Mouse (Mus musculus): ENCODE measurements around the gene Tcf23. TPM values are rescaled to one million over a fixed set of nuclear protein-coding genes. Genes with fewer than 3 reads are reported as not detected.

Tcf23 gene
- total and polyA plus RNA-seq, 3 experiments: not detected

DNA sequence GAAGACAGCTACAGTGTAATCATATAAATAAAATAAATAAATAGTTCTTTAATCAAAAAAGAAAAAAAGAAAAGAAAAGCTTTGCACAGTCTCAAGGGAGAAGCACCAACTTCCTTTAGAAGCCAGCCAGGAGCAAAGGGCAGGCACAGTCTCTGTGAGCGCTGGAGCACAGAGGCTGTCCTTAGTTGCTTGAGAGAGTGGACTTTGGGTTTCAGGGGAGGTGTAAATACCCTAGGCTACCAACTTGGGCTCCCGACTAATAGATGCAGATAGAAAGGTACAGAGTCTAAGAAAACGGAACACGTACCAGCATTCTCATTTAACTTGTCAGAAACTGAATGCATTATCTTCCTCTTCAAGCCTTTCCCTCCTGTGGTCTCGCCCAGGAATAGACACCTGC lies 19.8 kb upstream of the Tcf23 start:
- H3K27me3 ChIP-seq (replicated peaks): peaks cover 10% of the 10 kb centered on the region
- TF ChIP-seq MXI1 (IDR thresholded peaks at IDR 0.05; ENCODE audit: low read depth, low read length) (no peak), MAX (IDR thresholded peaks at IDR 0.05; ENCODE audit: low read length) (no peak), MAZ (IDR thresholded peaks at IDR 0.05; ENCODE audit: low read depth, low read length) (no peak), RAD21 (IDR thresholded peaks at IDR 0.05; ENCODE audit: low read depth, low read length) (no peak), PAX5 (IDR thresholded peaks at IDR 0.05; ENCODE audit: low read length) (no peak), MYC (IDR thresholded peaks at IDR 0.05; ENCODE audit: low read depth, low read length) (no peak), HCFC1 (IDR thresholded peaks at IDR 0.05; ENCODE audit: low read depth, low read length) (no peak), ZMIZ1 (IDR thresholded peaks at IDR 0.05; ENCODE audit: low read depth, low read length) (no peak), ZNF384 (IDR thresholded peaks at IDR 0.05; ENCODE audit: low read depth, low read length) (no peak), USF1 (IDR thresholded peaks at IDR 0.05; ENCODE audit: low read depth, low read length) (no peak), POLR2A (IDR thresholded peaks at IDR 0.05; ENCODE audit: low read depth, low read length) (no peak), TCF12 (IDR thresholded peaks at IDR 0.05; ENCODE audit: low read depth, low read length) (no peak), SMC3 (IDR thresholded peaks at IDR 0.05; ENCODE audit: low read depth, low read length) (no peak), BHLHE40 (IDR thresholded peaks at IDR 0.05; ENCODE audit: low read depth, low read length) (no peak), MAFK (IDR thresholded peaks at IDR 0.05; ENCODE audit: insufficient replicate concordance, low read length) (no peak)
- DNase-seq (ENCODE audit: extremely low read depth): no peak
- H3K27ac ChIP-seq (ENCODE audit: insufficient read depth, low read depth): no peak overlapping the region
- no peak overlapping the region for H3K4me3 ChIP-seq (replicated peaks in 1 of 3; ENCODE audit: low read depth in 2 of 3, low read length in 2 of 3, poor library complexity in 1 of 3)
- dilution Hi-C loops (cut with MboI; ENCODE audit: extremely low pct_ligation_motif_present, extremely low pct_unique_long_range_greater_than_20kb, low sequenced_read_pairs) (no loop called here), in situ Hi-C loops (cut with MboI; ENCODE audit: low pct_ligation_motif_present, low pct_unique_long_range_greater_than_20kb, low sequenced_read_pairs) (no loop called here)
- no peaks in the 10 kb centered on the region for H3K9me3 ChIP-seq (replicated peaks; ENCODE audit: low read length)
- no peaks in the 10 kb centered on the region for H3K79me2 ChIP-seq (replicated peaks; ENCODE audit: control insufficient read depth, extremely low read depth, insufficient read depth, poor library complexity, severe bottlenecking)
- no peak overlapping the region for H3K9ac ChIP-seq (ENCODE audit: insufficient read depth, low read depth)
- peaks cover 12 to 21% of the 10 kb centered on the region in 2 experiments for H3K36me3 ChIP-seq (replicated peaks in 1 of 2; ENCODE audit: control insufficient read depth in 1 of 2, insufficient read depth in 1 of 2, low read length in 1 of 2)
- H3K4me1 ChIP-seq (ENCODE audit: control insufficient read depth in 1 of 2, insufficient read depth in 2 of 2): peaks cover 2 to 24% of the 10 kb centered on the region in 2 experiments; a peak in 3 of 4 replicates
- no peak overlapping the region for H3K4me2 ChIP-seq (ENCODE audit: insufficient read depth, low read depth, poor library complexity, severe bottlenecking)

DNA sequence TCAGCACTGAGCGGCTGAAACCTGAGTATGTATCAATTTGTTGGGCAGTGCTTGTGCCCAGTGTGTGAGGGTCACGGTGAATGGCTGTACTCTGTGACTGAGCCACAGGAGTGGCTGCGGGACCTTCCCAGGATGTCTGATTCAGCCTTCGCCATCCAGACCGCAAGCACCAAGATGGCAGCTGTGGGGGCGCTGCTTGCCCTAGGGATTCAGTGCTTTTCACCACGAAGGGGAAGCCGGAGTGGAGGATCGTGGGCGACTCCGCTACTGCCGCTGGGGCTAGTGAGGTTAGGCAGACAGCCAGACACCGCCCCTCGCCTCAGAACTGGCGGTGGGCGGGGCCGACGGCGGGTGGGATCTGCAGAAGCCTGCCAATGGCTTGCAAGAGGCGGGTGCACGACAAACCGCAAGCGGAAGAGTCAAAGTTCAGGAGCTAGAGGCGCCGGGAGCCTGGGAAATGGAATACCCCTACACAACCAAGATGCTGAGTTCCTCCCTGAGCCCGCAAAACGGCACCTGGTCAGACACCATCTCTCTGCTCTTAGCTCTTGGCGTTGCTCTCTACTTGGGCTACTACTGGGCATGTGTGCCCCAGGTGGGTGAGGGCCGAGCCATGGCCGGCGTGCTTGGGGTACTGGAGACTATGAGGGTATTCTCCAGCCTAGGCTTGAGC lies 18.7 kb upstream of the Tcf23 start:
- H3K4me2 ChIP-seq (ENCODE audit: insufficient read depth, low read depth, poor library complexity, severe bottlenecking): peak overlapping the region; percentile 52

More for the DNA sequence above, 18.7 kb upstream of the Tcf23 start:
- in situ Hi-C loops (cut with MboI; ENCODE audit: low pct_ligation_motif_present, low pct_unique_long_range_greater_than_20kb, low sequenced_read_pairs): no loop called here
- peaks cover 24 to 33% of the 10 kb centered on the region in 2 experiments for H3K36me3 ChIP-seq (replicated peaks in 1 of 2; ENCODE audit: control insufficient read depth in 1 of 2, insufficient read depth in 1 of 2, low read length in 1 of 2)
- no peaks in the 10 kb centered on the region for H3K9me3 ChIP-seq (replicated peaks; ENCODE audit: low read length)
- peaks cover 10% of the 10 kb centered on the region for H3K27me3 ChIP-seq (replicated peaks)
- H3K4me3 ChIP-seq (replicated peaks in 1 of 3; ENCODE audit: low read depth in 2 of 3, low read length in 2 of 3, poor library complexity in 1 of 3): peak overlapping the region; percentile 64 to 75 (median 71)
- dilution Hi-C loops (cut with MboI; ENCODE audit: extremely low pct_ligation_motif_present, extremely low pct_unique_long_range_greater_than_20kb, low sequenced_read_pairs): no loop called here
- peaks cover 2 to 24% of the 10 kb centered on the region in 2 experiments; a peak in 3 of 4 replicates for H3K4me1 ChIP-seq (ENCODE audit: control insufficient read depth in 1 of 2, insufficient read depth in 2 of 2)
- no peak overlapping the region for H3K27ac ChIP-seq (ENCODE audit: insufficient read depth, low read depth)
- H3K9ac ChIP-seq (ENCODE audit: insufficient read depth, low read depth): peak overlapping the region; percentile 23; the same call in 1 of the 2 replicates
- no peaks in the 10 kb centered on the region for H3K79me2 ChIP-seq (replicated peaks; ENCODE audit: control insufficient read depth, extremely low read depth, insufficient read depth, poor library complexity, severe bottlenecking)
- TF ChIP-seq TCF12 (IDR thresholded peaks at IDR 0.05; ENCODE audit: low read depth, low read length): peak; percentile 40; the same call in 1 of the 2 replicates
- TF ChIP-seq MAZ (IDR thresholded peaks at IDR 0.05; ENCODE audit: low read depth, low read length): no peak
- no peak for TF ChIP-seq ZMIZ1 (IDR thresholded peaks at IDR 0.05; ENCODE audit: low read depth, low read length)
- peak; percentile 16; the same call in 1 of the 2 replicates for TF ChIP-seq CHD2 (IDR thresholded peaks at IDR 0.05; ENCODE audit: low read length)
- peak; percentile 48 for TF ChIP-seq HCFC1 (IDR thresholded peaks at IDR 0.05; ENCODE audit: low read depth, low read length)
- peak; percentile 35; the same call in 1 of the 2 replicates for TF ChIP-seq NRF1 (IDR thresholded peaks at IDR 0.05; ENCODE audit: low read depth, low read length)
- peak; percentile 51; the same call in 1 of the 2 replicates for TF ChIP-seq NELFE (IDR thresholded peaks at IDR 0.05; ENCODE audit: low read depth, low read length)
- TF ChIP-seq SMC3 (IDR thresholded peaks at IDR 0.05; ENCODE audit: low read depth, low read length): no peak
- peak; percentile 72 for TF ChIP-seq POLR2A (IDR thresholded peaks at IDR 0.05; ENCODE audit: low read depth, low read length)
- 0 out of 2 replicates have a peak, but pooled peaks have one; percentile 36 for TF ChIP-seq KAT2A (IDR thresholded peaks at IDR 0.05; ENCODE audit: insufficient replicate concordance, low read length)
- TF ChIP-seq GABPA (IDR thresholded peaks at IDR 0.05; ENCODE audit: insufficient replicate concordance, low read depth, low read length): no peak
- TF ChIP-seq ELF1 (IDR thresholded peaks at IDR 0.05; ENCODE audit: low read depth, low read length): peak; percentile 66
- no peak for TF ChIP-seq CHD1 (IDR thresholded peaks at IDR 0.05; ENCODE audit: low read depth, low read length)
- peak; percentile 48; the same call in 1 of the 2 replicates for TF ChIP-seq SIN3A (IDR thresholded peaks at IDR 0.05; ENCODE audit: low read length)
- TF ChIP-seq POLR2AphosphoS2 (IDR thresholded peaks at IDR 0.05; ENCODE audit: low read depth, low read length): no peak
- peak; percentile 24; the same call in 1 of the 2 replicates for TF ChIP-seq BHLHE40 (IDR thresholded peaks at IDR 0.05; ENCODE audit: low read depth, low read length)
- TF ChIP-seq MAX (IDR thresholded peaks at IDR 0.05; ENCODE audit: low read length): peak; percentile 30; the same call in 1 of the 2 replicates
- TF ChIP-seq MEF2A (IDR thresholded peaks at IDR 0.05; ENCODE audit: borderline replicate concordance, low read depth, low read length): 0 out of 2 replicates have a peak, but pooled peaks have one; percentile 33
- TF ChIP-seq USF2 (conservative IDR thresholded peaks at IDR 0.05; ENCODE audit: low read depth, low read length): no peak
- peak; percentile 87 for DNase-seq (ENCODE audit: extremely low read depth)
